Mouse (Mus musculus) hindbrain, embryonic 16.5 days (tissue): ENCODE measurements at regions not wholly inside any gene's neighbourhood (a gene's known extent, or its start where the extent isn't known, plus 50 kb on each side); places are given as distances from the start of the nearest gene placed in this dataset.

Source experiments
- ATAC-seq: fragments of 200-750 bp; cut with Nextera tagmentation; 2 replicates; pipeline ENCODE4 v1.8.0; 2017; ENCODE audit warnings: moderate TSS enrichment, moderate library complexity
- H3K27ac ChIP-seq: fragments of 300-500 bp; sonication (generic); 2 replicates; pipeline ENCODE4 v1.5.1; 2014; ENCODE audit warnings: low read depth, mild to moderate bottlenecking, control low read depth, low read length, moderate library complexity
- H3K27me3 ChIP-seq: fragments of 300-500 bp; sonication (generic); replicated peaks from 2 replicates; pipeline ENCODE4 v1.6.1; 2014; ENCODE audit warnings: low read length; ENCODE audit not compliant: control insufficient read depth, insufficient read depth
- H3K36me3 ChIP-seq: fragments of 300-500 bp; sonication (generic); 2 replicates; pipeline ENCODE4 v1.6.1; 2014; ENCODE audit warnings: mild to moderate bottlenecking, low read length, moderate library complexity, mixed read lengths; ENCODE audit not compliant: control insufficient read depth, insufficient read depth
- H3K4me1 ChIP-seq: fragments of 300-500 bp; sonication (generic); 2 replicates; pipeline ENCODE4 v1.6.1; 2014; ENCODE audit warnings: low read depth, low read length; ENCODE audit not compliant: control insufficient read depth, insufficient read depth
- H3K4me2 ChIP-seq: fragments of 300-500 bp; sonication (generic); 2 replicates; pipeline ENCODE4 v1.6.1; 2014; ENCODE audit warnings: mild to moderate bottlenecking, low read length, control low read depth, moderate library complexity
- H3K4me3 ChIP-seq: fragments of 300-500 bp; sonication (generic); 2 replicates; pipeline ENCODE4 v1.5.1; 2014; ENCODE audit warnings: mild to moderate bottlenecking, low read length, control low read depth, moderate library complexity
- H3K9ac ChIP-seq: fragments of 300-500 bp; sonication (generic); 2 replicates; pipeline ENCODE4 v1.6.1; 2014; ENCODE audit warnings: low read depth, mild to moderate bottlenecking, control low read depth, low read length, moderate library complexity
- H3K9me3 ChIP-seq: fragments of 300-500 bp; sonication (generic); 2 replicates; pipeline ENCODE4 v1.6.1; 2014; ENCODE audit warnings: mild to moderate bottlenecking, low read length, moderate library complexity; ENCODE audit not compliant: control insufficient read depth
- WGBS: fragments of 180-500 bp; shearing (Covaris S2); extraction: QIAGEN DNeasy Blood & Tissue Kit; methylation state at CpG from one replicate; pipeline ENCODE4 v1.1.7; 2014; 5-methylcytosine and 5-hydroxymethylcytosine counted together

DNA sequence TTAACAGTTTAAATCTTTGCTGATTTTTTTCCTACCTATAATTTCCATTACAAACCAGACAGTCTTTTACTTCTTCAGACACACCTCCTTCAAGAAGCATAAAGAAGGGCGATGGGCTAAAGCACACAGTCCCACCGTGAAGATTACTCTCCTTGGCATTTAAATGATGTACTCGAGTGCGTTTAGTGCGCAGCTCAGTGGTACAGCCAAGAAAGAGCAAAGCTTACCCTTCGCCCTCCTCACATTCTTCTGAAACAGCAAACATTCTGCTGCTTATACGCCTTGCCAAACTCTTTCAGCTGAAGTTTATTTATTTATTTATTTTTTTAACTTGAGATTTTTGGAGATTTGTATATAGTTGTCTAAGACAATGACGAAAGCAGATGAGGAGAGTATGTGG lies 68.0 kb upstream of the Arglu1 start:
- 85% methylated on average over 8 of the region's 8 CpGs for WGBS
- no peak for ATAC-seq
- H3K9ac ChIP-seq = no peak overlapping the region
- no peak overlapping the region for H3K27ac ChIP-seq
- no peaks in the 10 kb centered on the region for H3K27me3 ChIP-seq
- no peak overlapping the region for H3K4me3 ChIP-seq
- no peaks in the 10 kb centered on the region for H3K4me1 ChIP-seq
- no peaks in the 10 kb centered on the region for H3K36me3 ChIP-seq
- H3K9me3 ChIP-seq = no peaks in the 10 kb centered on the region
- H3K4me2 ChIP-seq = no peak overlapping the region

GRCm38 (mm10) chr8:8751208-8751607 lies 60.9 kb upstream of the Arglu1 start:
- no peaks in the 10 kb centered on the region for H3K4me1 ChIP-seq
- WGBS = 92% methylated on average over 15 of the region's 15 CpGs
- H3K4me3 ChIP-seq = no peak overlapping the region
- H3K9me3 ChIP-seq = no peaks in the 10 kb centered on the region
- H3K27ac ChIP-seq = no peak overlapping the region
- H3K27me3 ChIP-seq = no peaks in the 10 kb centered on the region
- H3K9ac ChIP-seq = no peak overlapping the region
- H3K4me2 ChIP-seq = no peak overlapping the region
- no peak for ATAC-seq
- no peaks in the 10 kb centered on the region for H3K36me3 ChIP-seq

DNA sequence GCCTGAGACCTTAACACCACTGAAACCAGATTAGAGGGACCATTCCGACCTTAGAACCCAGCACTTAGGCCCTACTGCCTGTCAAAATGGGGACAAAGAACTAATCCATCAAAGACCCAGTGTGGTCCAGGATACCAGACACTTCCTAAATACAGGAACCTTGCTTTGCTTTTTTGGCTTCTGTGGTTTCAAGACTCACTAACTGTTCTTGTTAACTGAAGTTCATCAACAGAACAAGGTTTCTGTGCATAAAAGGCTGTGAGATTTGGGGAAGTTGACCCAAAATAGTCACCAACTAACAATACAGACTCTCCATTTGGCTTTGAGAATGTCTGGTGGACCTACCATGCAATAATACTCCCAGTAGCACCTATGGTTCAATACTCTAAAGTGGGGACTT lies 56.4 kb upstream of the Arglu1 start:
- no peaks in the 10 kb centered on the region for H3K27me3 ChIP-seq
- no peaks in the 10 kb centered on the region for H3K9me3 ChIP-seq
- H3K27ac ChIP-seq = no peak overlapping the region
- 82% methylated on average over 1 of the region's 1 CpGs for WGBS
- no peak overlapping the region for H3K9ac ChIP-seq
- no peaks in the 10 kb centered on the region for H3K4me1 ChIP-seq
- ATAC-seq = no peak
- H3K4me3 ChIP-seq = no peak overlapping the region
- no peak overlapping the region for H3K4me2 ChIP-seq
- no peaks in the 10 kb centered on the region for H3K36me3 ChIP-seq

DNA sequence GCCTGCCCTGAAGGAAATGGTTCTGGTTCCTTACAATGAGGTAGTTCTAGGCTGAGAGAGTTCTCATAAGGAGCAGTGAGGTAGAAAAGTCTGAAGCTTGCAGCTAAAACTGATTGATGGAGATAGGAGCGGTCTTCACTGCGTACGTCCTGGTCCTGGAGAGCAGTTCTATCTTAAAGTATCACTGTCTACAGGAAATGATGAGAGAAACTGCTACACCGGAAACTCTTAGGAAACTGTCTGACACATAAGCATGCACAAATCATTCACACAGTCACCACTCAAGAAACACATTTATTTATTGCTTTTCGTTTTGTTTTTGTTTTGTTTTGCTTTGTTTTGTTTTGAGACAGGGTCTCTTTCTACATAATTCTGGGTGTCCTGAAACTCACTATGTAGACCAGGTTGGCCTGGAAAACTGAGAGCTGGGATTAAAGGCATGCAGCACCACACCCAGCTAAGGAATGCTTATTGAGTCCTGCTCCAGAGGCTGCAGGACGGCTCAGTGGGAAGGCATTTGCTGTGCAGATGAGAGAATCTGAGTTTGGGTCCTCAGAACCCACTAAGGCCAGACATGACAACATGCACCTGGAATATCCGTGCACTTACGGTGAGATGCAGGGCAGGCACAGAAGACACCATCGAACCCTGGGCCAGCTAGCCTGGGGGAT lies 55.4 kb upstream of the Arglu1 start:
- Histone ChIP-seq H3K4me2 (no peak overlapping the region), H3K27ac (no peak overlapping the region), H3K4me3 (no peak overlapping the region), H3K4me1 (no peaks in the 10 kb centered on the region), H3K36me3 (no peaks in the 10 kb centered on the region), H3K9ac (no peak overlapping the region), H3K9me3 (no peaks in the 10 kb centered on the region), H3K27me3 (no peaks in the 10 kb centered on the region)
- ATAC-seq = no peak
- WGBS = 93% methylated on average over 9 of the region's 9 CpGs
